Mouse (Mus musculus): ENCODE results near the gene Fam19a5.

Gene Fam19a5

DNA sequence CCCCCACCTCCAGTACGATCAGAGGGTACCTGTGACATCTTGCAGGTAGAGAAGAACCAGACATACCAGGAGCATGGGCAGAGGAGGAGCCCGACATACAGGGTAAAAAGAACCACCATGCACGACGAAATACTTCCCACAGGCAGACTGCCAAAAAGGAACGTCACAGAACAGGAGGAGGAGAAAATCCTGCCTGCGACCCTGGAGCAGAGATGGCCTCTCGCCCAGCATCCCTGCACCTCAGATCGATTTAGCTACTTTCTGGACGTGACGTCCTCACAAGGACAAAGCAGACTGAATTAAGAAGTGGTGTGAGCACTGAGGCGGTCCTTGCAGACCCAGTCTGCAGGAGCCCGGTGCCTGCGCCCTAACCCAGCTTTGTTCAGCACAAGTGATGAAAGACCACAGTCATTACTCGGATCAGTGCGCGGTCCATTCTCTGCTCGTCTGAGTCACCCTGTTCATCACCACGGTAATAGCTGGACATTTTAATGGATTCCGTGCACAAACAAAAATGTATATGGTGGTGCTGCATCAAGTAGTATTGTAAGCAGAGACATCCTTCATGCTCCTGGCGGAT lies 182.6 kb downstream of the Fam19a5 start:
- DNase-seq (ENCODE audit: low spot score) = no peak

DNA sequence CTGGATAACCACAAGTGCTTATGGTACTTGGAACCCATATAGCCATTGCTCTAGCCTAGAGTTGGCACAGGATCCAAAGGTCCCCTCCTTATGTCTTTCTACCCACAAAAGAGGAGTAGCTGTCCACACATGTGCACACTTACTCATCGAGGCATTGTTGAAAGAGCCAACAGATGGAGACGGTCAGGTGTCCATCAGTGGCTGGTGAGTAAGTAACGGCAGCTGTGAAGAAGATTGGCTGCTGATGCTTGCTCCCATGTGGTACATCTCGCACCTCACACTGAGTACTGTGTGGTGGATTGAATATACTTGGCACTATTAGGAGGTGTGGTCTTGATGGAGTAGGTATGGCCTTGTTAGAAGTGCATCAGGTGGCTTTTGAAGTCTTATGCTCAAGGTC lies 192.2 kb downstream of the Fam19a5 start:
- no peak for DNase-seq (ENCODE audit: low spot score)

DNA sequence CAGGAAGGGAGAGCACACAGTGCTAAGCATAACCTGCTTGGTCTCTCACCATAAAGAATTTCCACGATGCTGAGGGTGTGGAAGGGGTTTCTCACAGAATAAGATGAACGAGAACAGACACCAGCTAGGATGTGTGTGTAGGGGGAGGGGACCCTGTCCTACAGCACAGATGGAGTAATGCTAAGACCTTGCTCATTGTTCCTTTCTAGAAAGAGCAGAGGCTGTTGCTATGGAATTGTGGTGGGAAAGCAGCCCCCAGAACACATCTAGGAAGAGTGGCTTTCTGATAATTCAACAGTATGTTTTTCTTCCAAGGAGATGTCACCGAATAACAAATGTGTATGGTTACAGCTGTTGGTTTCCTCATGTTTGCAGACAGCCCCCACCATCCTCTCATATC lies 211.4 kb downstream of the Fam19a5 start:
- no peak for DNase-seq (ENCODE audit: low spot score)

GRCm38 (mm10) chr15:87765876-87766275 lies 221.8 kb downstream of the Fam19a5 start:
- DNase-seq (ENCODE audit: low spot score) = no peak

DNA sequence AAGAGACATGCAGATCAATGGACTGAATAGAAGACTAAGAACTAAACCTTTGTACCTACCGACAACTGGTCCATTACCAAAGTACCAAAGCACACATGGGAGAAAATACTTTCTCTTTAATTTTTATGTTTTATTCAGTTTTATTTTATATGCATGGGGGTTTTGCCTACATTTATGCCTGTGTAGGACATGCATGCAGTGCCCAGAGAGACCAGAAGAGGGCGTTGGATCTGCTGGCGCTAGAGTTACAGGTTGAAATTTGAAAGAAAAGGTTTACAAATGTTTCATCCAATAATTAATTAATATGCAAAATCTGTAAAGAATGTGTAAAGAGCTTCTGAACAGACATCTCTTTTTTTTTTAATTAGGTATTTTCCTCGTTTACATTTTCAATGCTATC lies 229.9 kb downstream of the Fam19a5 start:
- DNase-seq (ENCODE audit: low spot score) = no peak

GRCm38 (mm10) chr15:87783331-87783730 lies 239.2 kb downstream of the Fam19a5 start:
- DNase-seq (ENCODE audit: low spot score) = no peak

DNA sequence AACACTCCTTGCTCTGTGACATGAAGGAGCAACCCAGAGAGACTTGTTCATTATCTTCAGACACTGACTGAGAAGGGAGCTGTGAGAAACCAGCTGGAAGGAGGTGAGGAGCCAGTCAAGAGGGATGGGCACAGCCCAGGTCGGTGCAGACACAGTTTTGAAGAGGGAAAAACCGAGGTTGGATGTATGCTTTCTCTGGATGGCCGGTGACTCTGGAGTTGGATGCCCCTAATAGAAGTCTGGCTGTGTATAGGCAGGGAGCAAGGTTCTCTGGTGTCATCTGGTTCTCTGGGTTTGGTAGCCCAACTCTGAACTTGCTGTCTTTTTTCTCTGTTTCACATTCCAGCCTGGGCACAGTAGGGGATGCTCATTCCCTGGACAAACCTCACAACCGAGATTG lies 245.6 kb downstream of the Fam19a5 start:
- DNase-seq (ENCODE audit: low spot score) = no peak

DNA sequence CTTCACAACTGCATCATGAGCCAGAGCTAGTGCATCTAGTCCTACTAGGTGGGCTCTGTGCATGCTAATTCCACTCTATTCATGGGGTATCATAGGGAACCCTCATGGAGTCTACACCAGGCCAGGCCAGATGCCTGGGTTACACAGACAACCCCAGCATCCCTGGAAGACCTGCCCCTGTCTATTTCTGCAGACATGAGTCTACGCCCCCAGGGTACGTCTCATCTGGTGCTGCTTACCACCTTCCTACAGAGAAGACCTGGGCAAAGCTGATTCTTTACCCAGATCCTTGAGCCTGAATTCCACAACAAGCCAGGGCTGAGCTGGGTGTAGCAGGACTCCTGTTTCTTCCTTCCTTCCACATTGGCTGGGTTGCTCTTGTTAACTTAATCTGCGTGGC lies 249.6 kb downstream of the Fam19a5 start:
- DNase-seq (ENCODE audit: low spot score) = no peak

DNA sequence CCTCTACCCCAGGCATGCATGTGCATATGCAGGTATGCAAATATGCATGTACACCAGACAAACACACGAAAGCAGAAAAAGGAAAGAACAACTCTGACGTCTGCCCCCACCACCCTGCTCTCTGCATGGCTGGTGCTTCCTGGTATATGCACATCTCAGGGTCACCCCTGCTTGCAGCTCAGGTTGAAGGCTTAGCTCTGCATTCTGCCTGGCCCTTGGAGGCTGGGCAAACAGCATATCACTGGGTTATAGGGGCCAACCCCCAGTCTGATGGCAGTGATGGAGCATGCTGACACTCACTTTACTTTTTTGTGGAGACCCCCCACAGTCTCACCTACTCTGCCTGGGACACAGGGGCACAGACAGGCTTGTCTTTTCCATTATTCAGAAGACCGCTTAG lies 252.5 kb downstream of the Fam19a5 start:
- no peak for DNase-seq (ENCODE audit: low spot score)
